Mouse (Mus musculus): ENCODE measurements around the gene Tshr. TPM values are rescaled to one million over a fixed set of nuclear protein-coding genes. Genes with fewer than 3 reads are reported as not detected.
"Not testable (repeated sequence)": the region's sequence is repeated elsewhere in the genome, so short reads cannot be mapped to it uniquely, and the experiment has no call there.

The Tshr gene
- total RNA-seq (2018; cell fraction: chromatin; rRNA removed) = not detected
- total RNA-seq (2018; cell fraction: cytosol; rRNA removed) = not detected
- 1 to 10 TPM in 1 of 26 experiments, not detected in 25; 2.7 TPM for total RNA-seq (2018; cell fraction: nucleus; rRNA removed)
- polyA plus RNA-seq (2018) = not detected in 3 replicates

DNA sequence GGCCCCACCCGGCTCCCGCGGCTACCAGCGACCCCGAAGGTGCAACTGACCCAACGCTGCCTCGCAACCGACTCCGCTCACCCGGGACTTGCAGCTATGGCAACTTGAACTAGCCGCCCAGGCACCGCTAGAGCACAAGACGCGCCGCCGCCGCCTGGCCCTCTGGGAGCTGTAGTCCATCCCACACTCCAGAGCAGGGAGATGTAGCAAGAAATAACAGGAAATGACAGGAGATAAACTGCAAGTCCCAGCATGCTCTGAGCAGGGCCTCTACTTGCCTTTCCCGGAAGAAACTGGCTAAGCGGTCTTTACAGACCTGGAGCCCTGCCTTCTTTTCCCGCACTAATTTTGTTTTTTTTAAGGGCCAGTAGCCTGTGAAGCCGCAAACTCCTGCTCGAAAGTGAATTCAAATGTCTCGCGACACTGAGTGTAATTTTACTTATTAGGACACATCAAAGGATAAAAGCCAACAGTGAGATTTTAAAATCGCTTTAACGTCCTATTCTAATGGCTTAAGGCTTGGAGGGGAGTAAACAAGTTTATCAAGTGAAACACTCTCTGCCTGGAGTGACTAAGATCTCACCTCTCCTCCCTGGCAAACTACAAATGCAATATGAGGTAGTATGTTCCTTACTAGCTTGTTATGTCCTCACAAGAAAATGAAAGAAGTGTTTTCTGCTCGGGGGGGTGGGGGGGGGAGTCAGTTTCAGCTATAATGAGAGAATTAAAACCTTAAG lies at the start of gene Tshr, which contains the start of gene Cep128:
Tshr (plus strand) TSS at position 283 of the 737 bp plus-strand sequence.
Cep128 (minus strand) TSS at position 129 of the 737 bp plus-strand sequence.
- 0% methylated on average over 27 of the region's 27 CpGs for WGBS (ENCODE audit: missing documents)
- H3K27ac ChIP-seq = peak within 1 kb of the TSS; percentile 51

DNA sequence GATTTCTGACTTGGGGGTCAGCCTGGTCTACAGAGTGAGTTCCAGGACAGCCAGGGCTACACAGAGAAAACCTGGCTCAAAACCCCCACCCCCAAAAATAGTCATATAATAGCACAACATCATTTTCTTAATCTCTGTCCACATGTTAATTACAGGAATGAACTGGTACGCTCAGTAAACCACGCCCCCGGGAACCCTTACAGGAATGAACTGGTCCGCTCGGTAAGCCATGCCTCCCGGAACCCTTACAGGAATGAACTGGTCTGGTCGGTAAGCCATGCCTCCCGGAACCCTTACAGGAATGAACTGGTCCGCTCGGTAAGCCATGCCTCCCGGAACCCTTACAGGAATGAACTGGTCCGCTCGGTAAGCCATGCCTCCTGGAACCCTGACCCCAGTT lies 45.7 kb upstream of the Tshr start:
- not testable (repeated sequence) for H3K27ac ChIP-seq; H3K36me3 ChIP-seq (ENCODE audit: inconsistent target); H3K4me3 ChIP-seq (ENCODE audit: inconsistent target); H3K79me2 ChIP-seq (ENCODE audit: inconsistent target)
- 97% methylated on average over 13 of the region's 13 CpGs for WGBS (ENCODE audit: missing documents)

More for the DNA sequence above, at the start of gene Tshr, which contains the start of gene Cep128:
- Histone ChIP-seq H3K36me3 (ENCODE audit: inconsistent target) (no peaks in the 10 kb centered on the region), H3K4me3 (ENCODE audit: inconsistent target) (peak within 1 kb of the TSS; percentile 87), H3K79me2 (ENCODE audit: inconsistent target) (peaks cover 27% of the 10 kb centered on the region)

GRCm38 (mm10) chr12:91353783-91354182 lies 30.6 kb upstream of the Tshr start:
- Histone ChIP-seq H3K27ac (no peak overlapping the region), H3K79me2 (ENCODE audit: inconsistent target) (no peaks in the 10 kb centered on the region), H3K36me3 (ENCODE audit: inconsistent target) (no peaks in the 10 kb centered on the region), H3K4me3 (ENCODE audit: inconsistent target) (no peak overlapping the region)
- WGBS (ENCODE audit: missing documents) = 94% methylated on average over 2 of the region's 8 CpGs

DNA sequence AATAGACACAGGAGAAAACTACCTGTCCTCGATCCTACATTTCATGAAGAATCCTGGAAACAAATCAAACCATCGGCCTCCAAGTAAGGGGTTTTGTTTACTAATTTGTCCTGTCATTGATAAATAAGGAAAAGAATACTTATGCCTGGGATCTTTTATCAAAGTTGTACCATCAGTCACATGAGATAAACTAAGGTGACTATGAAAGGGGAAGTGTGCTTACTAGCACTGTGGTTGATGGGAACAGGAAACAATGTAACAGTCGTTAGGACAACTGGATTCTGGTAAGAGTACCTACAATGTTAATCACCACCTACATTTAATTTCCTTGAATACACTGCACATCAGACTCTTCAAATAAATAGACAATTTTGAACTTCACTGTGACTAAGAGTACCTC lies 15.2 kb upstream of the Tshr start:
- 46% methylated on average over 3 of the region's 3 CpGs for WGBS (ENCODE audit: missing documents)
- Histone ChIP-seq H3K4me3 (ENCODE audit: inconsistent target) (no peak overlapping the region), H3K79me2 (ENCODE audit: inconsistent target) (peaks cover 5% of the 10 kb centered on the region; the same call in 1 of the 2 replicates), H3K36me3 (ENCODE audit: inconsistent target) (no peaks in the 10 kb centered on the region), H3K27ac (no peak overlapping the region)

- Histone ChIP-seq H3K79me2 (ENCODE audit: inconsistent target) (peaks cover 27% of the 10 kb centered on the region), H3K4me3 (ENCODE audit: inconsistent target) (peak overlapping the region; percentile 87), H3K36me3 (ENCODE audit: inconsistent target) (no peaks in the 10 kb centered on the region), H3K27ac (peak overlapping the region; percentile 36)
- WGBS (ENCODE audit: missing documents) = under 1% methylated on average over 22 of the region's 22 CpGs
These were observed 673 bp upstream of the Tshr start for GRCm38 (mm10) chr12:91383516-91384264.

DNA sequence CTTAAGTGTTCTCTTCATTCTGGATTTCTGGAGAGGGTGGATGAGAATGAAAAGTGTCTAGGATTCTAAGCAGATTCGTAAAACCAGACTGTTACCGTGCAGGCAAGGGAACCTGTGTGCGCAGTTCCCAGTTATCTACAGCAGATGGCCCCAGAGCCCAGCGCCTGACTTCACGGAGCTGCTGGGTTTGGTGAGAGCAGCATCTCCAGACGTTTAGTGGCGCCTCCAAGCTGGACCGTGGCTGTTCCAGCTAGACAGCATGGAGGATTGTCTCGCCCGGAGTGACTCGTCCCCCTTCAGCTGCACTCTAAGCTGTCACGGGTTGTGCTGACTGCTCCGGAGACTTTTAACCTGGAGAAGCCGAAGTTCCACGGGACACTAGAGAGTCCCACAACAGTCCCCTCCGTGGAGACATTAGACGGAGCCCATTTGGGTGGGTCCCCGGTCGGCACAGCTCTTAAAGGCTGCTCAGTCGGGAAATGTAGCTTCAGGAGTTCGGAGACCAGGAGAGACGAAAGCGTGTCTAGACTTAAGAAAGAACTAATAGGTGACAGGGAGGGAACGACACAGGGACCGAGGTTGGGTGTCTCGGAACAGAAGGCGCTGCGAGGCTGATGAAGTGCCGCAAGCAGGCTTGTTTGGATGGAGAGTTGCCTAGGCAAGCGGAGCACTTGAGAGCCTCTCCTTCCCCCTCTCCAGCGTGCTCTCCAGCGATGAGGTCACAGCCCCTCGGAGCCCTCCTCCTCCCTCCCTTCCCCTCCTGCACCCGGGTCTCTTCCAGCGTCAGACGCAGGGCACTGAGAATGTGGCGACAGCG lies 16.1 kb downstream of the Tshr start:
- WGBS (ENCODE audit: missing documents) = 3% methylated on average over 38 of the region's 38 CpGs
- H3K79me2 ChIP-seq (ENCODE audit: inconsistent target) = no peaks in the 10 kb centered on the region
- H3K27ac ChIP-seq = no peak overlapping the region
- H3K36me3 ChIP-seq (ENCODE audit: inconsistent target) = no peaks in the 10 kb centered on the region
- no peak overlapping the region; the same call in 1 of the 2 replicates for H3K4me3 ChIP-seq (ENCODE audit: inconsistent target)

- H3K79me2 ChIP-seq (ENCODE audit: inconsistent target) = no peaks in the 10 kb centered on the region
- H3K4me3 ChIP-seq (ENCODE audit: inconsistent target) = no peak overlapping the region
- no peaks in the 10 kb centered on the region for H3K36me3 ChIP-seq (ENCODE audit: inconsistent target)
- H3K27ac ChIP-seq = no peak overlapping the region
- WGBS (ENCODE audit: missing documents) = 11% methylated on average over 12 of the region's 12 CpGs
These were observed 16.6 kb downstream of the Tshr start for GRCm38 (mm10) chr12:91401049-91401352.

GRCm38 (mm10) chr12:91410306-91410705 lies 25.9 kb downstream of the Tshr start:
- no peaks in the 10 kb centered on the region for H3K79me2 ChIP-seq (ENCODE audit: inconsistent target)
- WGBS (ENCODE audit: missing documents) = 84% methylated on average over 4 of the region's 4 CpGs
- H3K4me3 ChIP-seq (ENCODE audit: inconsistent target) = no peak overlapping the region
- no peak overlapping the region for H3K27ac ChIP-seq
- no peaks in the 10 kb centered on the region for H3K36me3 ChIP-seq (ENCODE audit: inconsistent target)

GRCm38 (mm10) chr12:91412461-91413182 lies 28.3 kb downstream of the Tshr start:
- 79% methylated on average over 7 of the region's 7 CpGs for WGBS (ENCODE audit: missing documents)
- H3K79me2 ChIP-seq (ENCODE audit: inconsistent target) = no peaks in the 10 kb centered on the region

DNA sequence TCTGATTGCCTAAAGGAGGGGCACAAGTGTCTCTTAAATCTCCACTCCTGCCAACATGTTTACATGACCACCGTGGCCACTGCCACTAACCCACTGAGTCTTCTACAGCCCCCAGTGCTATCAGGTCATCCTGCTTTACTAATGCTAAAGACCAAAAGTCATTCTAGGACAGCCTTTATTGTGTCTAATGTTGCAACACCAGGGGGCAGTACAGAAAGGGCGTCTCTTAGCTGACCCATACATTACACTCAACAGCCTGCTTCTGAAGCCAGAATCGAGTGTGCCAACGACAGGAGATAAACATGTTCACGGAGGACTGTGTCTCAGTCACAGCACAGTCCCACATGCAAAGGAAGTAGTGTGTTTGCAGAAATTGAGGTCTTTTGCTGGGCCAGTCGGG lies 30.7 kb downstream of the Tshr start:
- Histone ChIP-seq H3K4me3 (ENCODE audit: inconsistent target) (no peak overlapping the region), H3K27ac (no peak overlapping the region), H3K79me2 (ENCODE audit: inconsistent target) (no peaks in the 10 kb centered on the region), H3K36me3 (ENCODE audit: inconsistent target) (no peaks in the 10 kb centered on the region)
- WGBS (ENCODE audit: missing documents) = 86% methylated on average over 6 of the region's 6 CpGs

More at GRCm38 (mm10) chr12:91412461-91413182, 28.3 kb downstream of the Tshr start:
- Histone ChIP-seq H3K27ac (no peak overlapping the region), H3K36me3 (ENCODE audit: inconsistent target) (no peaks in the 10 kb centered on the region), H3K4me3 (ENCODE audit: inconsistent target) (no peak overlapping the region)

GRCm38 (mm10) chr12:91416828-91417227 lies 32.5 kb downstream of the Tshr start:
- no peak overlapping the region for H3K27ac ChIP-seq
- H3K4me3 ChIP-seq (ENCODE audit: inconsistent target) = no peak overlapping the region
- 85% methylated on average over 7 of the region's 7 CpGs for WGBS (ENCODE audit: missing documents)
- H3K36me3 ChIP-seq (ENCODE audit: inconsistent target) = no peaks in the 10 kb centered on the region
- no peaks in the 10 kb centered on the region for H3K79me2 ChIP-seq (ENCODE audit: inconsistent target)

DNA sequence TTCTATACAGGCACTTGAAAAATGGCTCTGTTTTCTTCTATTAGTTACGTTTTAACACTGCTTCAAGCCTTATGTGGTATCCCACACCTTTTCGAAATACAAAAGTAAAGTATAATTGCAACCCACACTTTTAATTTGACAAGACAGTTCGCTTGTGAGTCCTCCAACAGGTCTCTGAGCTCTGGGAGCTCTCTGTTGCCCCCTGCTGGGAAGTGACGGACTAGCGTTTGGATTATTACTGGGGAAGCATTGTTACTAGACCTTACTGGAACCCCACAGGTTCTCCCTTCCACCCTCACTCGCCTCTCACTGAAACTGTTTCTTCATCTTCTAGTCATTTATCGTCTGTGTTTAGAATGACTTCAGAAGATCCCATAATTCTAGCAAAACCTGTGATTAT lies 34.4 kb downstream of the Tshr start:
- Histone ChIP-seq H3K36me3 (ENCODE audit: inconsistent target) (no peaks in the 10 kb centered on the region), H3K4me3 (ENCODE audit: inconsistent target) (no peak overlapping the region), H3K27ac (no peak overlapping the region), H3K79me2 (ENCODE audit: inconsistent target) (no peaks in the 10 kb centered on the region)
- WGBS (ENCODE audit: missing documents) = 45% methylated on average over 7 of the region's 7 CpGs

- WGBS (ENCODE audit: missing documents) = 69% methylated on average over 9 of the region's 9 CpGs
- Histone ChIP-seq H3K4me3 (ENCODE audit: inconsistent target) (no peak overlapping the region), H3K36me3 (ENCODE audit: inconsistent target) (no peaks in the 10 kb centered on the region), H3K79me2 (ENCODE audit: inconsistent target) (no peaks in the 10 kb centered on the region), H3K27ac (no peak overlapping the region)
These were observed 36.9 kb downstream of the Tshr start for GRCm38 (mm10) chr12:91421272-91421671.

All from macrophage (primary cell).